ENCODE assay signal across 9 mouse cellular contexts in genomic region chrX:52928883-52929282, GRCm38 (mm10). TPM values are rescaled to one million over a fixed set of nuclear protein-coding genes. Genes with fewer than 3 reads are reported as not detected.
DNase-seq lines count a peak whose midpoint lies in the region; ATAC-seq and TF ChIP-seq lines count a peak whose summit lies in the region.
"Had no signal": no experiment of that assay in that cellular context is flagged by ENCODE, and none has a peak within 500 bp of the region (broad histone marks: within the 10 kb centered on the region; RNA-seq: fewer than 3 reads in every experiment).

No protein-coding gene starts in this region.

- H3K27ac ChIP-seq in kidney, postnatal 0 days, result no peak overlapping the region
- H3K27ac ChIP-seq in MEL (ENCODE audit: control insufficient read depth, low read depth, low read length), result no peak overlapping the region
- H3K27ac ChIP-seq in hindbrain, embryonic 12.5 days, result no peak overlapping the region
- H3K27ac ChIP-seq: embryonic facial prominence, embryonic 15.5 days; liver, embryonic 13.5 days had no signal

- WGBS in kidney, postnatal 0 days, result 37% methylated on average over 1 of the region's 1 CpGs
- 35% methylated on average over 1 of the region's 1 CpGs for WGBS in hindbrain, embryonic 12.5 days

- H3K27me3 ChIP-seq in kidney, postnatal 0 days (ENCODE audit: insufficient read depth, low read length), result no peaks in the 10 kb centered on the region
- H3K27me3 ChIP-seq in MEL (ENCODE audit: control insufficient read depth in 1 of 2, insufficient read depth in 2 of 2, low read length in 2 of 2), result no peaks in the 10 kb centered on the region
- H3K27me3 ChIP-seq in hindbrain, embryonic 12.5 days, result no peaks in the 10 kb centered on the region
- H3K27me3 ChIP-seq: embryonic facial prominence, embryonic 15.5 days; liver, embryonic 13.5 days had no signal

- no peaks in the 10 kb centered on the region for H3K9me3 ChIP-seq in kidney, postnatal 0 days (replicated peaks; ENCODE audit: low read length)
- H3K9me3 ChIP-seq in MEL (replicated peaks; ENCODE audit: insufficient read depth, low read length), result no peaks in the 10 kb centered on the region
- no peaks in the 10 kb centered on the region for H3K9me3 ChIP-seq in hindbrain, embryonic 12.5 days (replicated peaks)
- H3K9me3 ChIP-seq: embryonic facial prominence, embryonic 15.5 days; liver, embryonic 13.5 days had no signal

- no peak overlapping the region for H3K4me3 ChIP-seq in kidney, postnatal 0 days (replicated peaks; ENCODE audit: low read depth, low read length)
- H3K4me3 ChIP-seq in MEL (ENCODE audit: control insufficient read depth in 1 of 2, insufficient read depth in 1 of 2, low read depth in 2 of 2, low read length in 2 of 2), result no peak overlapping the region
- H3K4me3 ChIP-seq in hindbrain, embryonic 12.5 days, result no peak overlapping the region
- H3K4me3 ChIP-seq: embryonic facial prominence, embryonic 15.5 days; liver, embryonic 13.5 days had no signal

- H3K79me2 ChIP-seq in MEL (ENCODE audit: control insufficient read depth, insufficient read depth, low read length, poor library complexity), result no peaks in the 10 kb centered on the region

- no peak overlapping the region for H3K9ac ChIP-seq in kidney, postnatal 0 days (ENCODE audit: low read depth, low read length)
- H3K9ac ChIP-seq in MEL (ENCODE audit: control insufficient read depth, low read depth, low read length, poor library complexity, severe bottlenecking), result no peak overlapping the region
- H3K9ac ChIP-seq in hindbrain, embryonic 12.5 days, result no peak overlapping the region
- H3K9ac ChIP-seq: embryonic facial prominence, embryonic 15.5 days; liver, embryonic 13.5 days had no signal

- TF ChIP-seq EP300 in MEL (IDR thresholded peaks at IDR 0.05; ENCODE audit: low read depth in 1 of 2, low read length in 2 of 2), result no peak

- TF ChIP-seq CTCF in kidney, postnatal 0 days (IDR thresholded peaks at IDR 0.05; ENCODE audit: low read depth), result peak; percentile 63
- TF ChIP-seq CTCF in MEL (IDR thresholded peaks at IDR 0.05 in 2 of 3, conservative IDR thresholded peaks at IDR 0.05 in 1 of 3; ENCODE audit: control insufficient read depth in 1 of 3, insufficient read depth in 1 of 3, low read depth in 2 of 3, low read length in 3 of 3, poor library complexity in 1 of 3, severe bottlenecking in 1 of 3), result peak; percentile 30 to 57 (median 46); a peak in 5 of 6 replicates

- ATAC-seq in kidney, postnatal 0 days (replicated peaks; ENCODE audit: low FRiP score, low read depth), result no peak
- ATAC-seq in hindbrain, embryonic 12.5 days (ENCODE audit: low FRiP score), result no peak

- no peaks in the 10 kb centered on the region for H3K36me3 ChIP-seq in kidney, postnatal 0 days (ENCODE audit: insufficient read depth, low read length)
- H3K36me3 ChIP-seq in MEL (ENCODE audit: control insufficient read depth in 1 of 2, insufficient read depth in 2 of 2, low read length in 2 of 2), result no peaks in the 10 kb centered on the region; a peak in 2 of 4 replicates
- H3K36me3 ChIP-seq in hindbrain, embryonic 12.5 days, result no peaks in the 10 kb centered on the region
- H3K36me3 ChIP-seq: embryonic facial prominence, embryonic 15.5 days; liver, embryonic 13.5 days had no signal

- no peaks in the 10 kb centered on the region for H3K4me1 ChIP-seq in kidney, postnatal 0 days (replicated peaks; ENCODE audit: insufficient read depth, low read length)
- no peaks in the 10 kb centered on the region for H3K4me1 ChIP-seq in MEL (ENCODE audit: control insufficient read depth in 1 of 2, insufficient read depth in 2 of 2, low read length in 2 of 2)
- no peaks in the 10 kb centered on the region for H3K4me1 ChIP-seq in hindbrain, embryonic 12.5 days
- H3K4me1 ChIP-seq: embryonic facial prominence, embryonic 15.5 days; liver, embryonic 13.5 days had no signal

- TF ChIP-seq RAD21 in MEL (IDR thresholded peaks at IDR 0.05; ENCODE audit: low read depth, low read length), result peak; percentile 16

- peak; percentile 10 for DNase-seq in kidney, postnatal 0 days (ENCODE audit: low spot score)
- no peak for DNase-seq in kidney, adult 8-10 months
- DNase-seq in MEL (ENCODE audit: low read depth, low spot score), result peak; percentile 61
- DNase-seq in c-Kit-positive CD71-positive TER-119-positive erythroid progenitor cells, embryonic 14.5 days (ENCODE audit: low spot score), result peak; percentile 51
- DNase-seq in retina, embryonic 14.5 days (ENCODE audit: low spot score), result peak; percentile 34
- no peak for DNase-seq in layer of hippocampus, postnatal 10 days (ENCODE audit: low spot score in 2 of 2)
- DNase-seq: liver, embryonic 13.5 days had no signal

- TF ChIP-seq POLR2A in MEL (IDR thresholded peaks at IDR 0.05; ENCODE audit: control insufficient read depth in 1 of 2, insufficient read depth in 1 of 2, low read depth in 1 of 2, low read length in 2 of 2, poor library complexity in 1 of 2), result no peak

- H3K4me2 ChIP-seq in kidney, postnatal 0 days (ENCODE audit: low read length), result no peak overlapping the region
- no peak overlapping the region for H3K4me2 ChIP-seq in hindbrain, embryonic 12.5 days (replicated peaks)
- H3K4me2 ChIP-seq: embryonic facial prominence, embryonic 15.5 days; liver, embryonic 13.5 days had no signal

TF ChIP-seq in MEL, 35 proteins besides CTCF, POLR2A, EP300 and RAD21:
- no peak for TF ChIP-seq KAT2A (conservative IDR thresholded peaks at IDR 0.05; ENCODE audit: low read depth, low read length)
- no peak for TF ChIP-seq ZMIZ1 (IDR thresholded peaks at IDR 0.05; ENCODE audit: low read depth, low read length)
- no peak for TF ChIP-seq ZC3H11A (IDR thresholded peaks at IDR 0.05; ENCODE audit: low read depth, low read length)
- TF ChIP-seq SIN3A (IDR thresholded peaks at IDR 0.05; ENCODE audit: low read length), result no peak
- TF ChIP-seq TBP (IDR thresholded peaks at IDR 0.05; ENCODE audit: low read depth, low read length), result no peak
- no peak for TF ChIP-seq ETS1 (IDR thresholded peaks at IDR 0.05; ENCODE audit: low read depth, low read length)
- no peak for TF ChIP-seq E2F4 (IDR thresholded peaks at IDR 0.05; ENCODE audit: borderline replicate concordance, low read depth, low read length)
- no peak for TF ChIP-seq HCFC1 (IDR thresholded peaks at IDR 0.05; ENCODE audit: low read depth, low read length)
- no peak for TF ChIP-seq POLR2AphosphoS2 (IDR thresholded peaks at IDR 0.05; ENCODE audit: low read length)
- TF ChIP-seq ZNF384 (IDR thresholded peaks at IDR 0.05; ENCODE audit: low read depth, low read length), result no peak
- no peak for TF ChIP-seq CHD1 (IDR thresholded peaks at IDR 0.05; ENCODE audit: low read depth, low read length)
- TF ChIP-seq MYB (IDR thresholded peaks at IDR 0.05; ENCODE audit: low read depth, low read length), result no peak
- TF ChIP-seq ZKSCAN1 (IDR thresholded peaks at IDR 0.05; ENCODE audit: low read depth, low read length), result no peak
- TF ChIP-seq NELFE (IDR thresholded peaks at IDR 0.05; ENCODE audit: low read depth, low read length), result no peak
- no peak for TF ChIP-seq TAL1 (IDR thresholded peaks at IDR 0.05; ENCODE audit: low read length)
- no peak for TF ChIP-seq SMC3 (IDR thresholded peaks at IDR 0.05; ENCODE audit: low read depth, low read length)
- TF ChIP-seq CHD2 (IDR thresholded peaks at IDR 0.05; ENCODE audit: low read length), result no peak
- TF ChIP-seq RCOR1 (IDR thresholded peaks at IDR 0.05; ENCODE audit: low read depth, low read length), result no peak
- no peak for TF ChIP-seq BHLHE40 (IDR thresholded peaks at IDR 0.05; ENCODE audit: borderline replicate concordance, low read depth, low read length)
- TF ChIP-seq MXI1 (IDR thresholded peaks at IDR 0.05; ENCODE audit: low read depth, low read length), result no peak

RNA-seq across cellular contexts. Expression of gene Phf6, which starts 16.8 kb away (rescaled TPM):
- polyA plus RNA-seq in kidney, postnatal 0 days (2015; fragmentation: Nextera tagmentation; extraction: Ambion mirVana), result 23.4 and 25.0 TPM in 2 replicates
- 16.1 and 18.7 TPM in 2 replicates for total RNA-seq in MEL (2012; rRNA removed)
- 10 to 100 TPM; 15.8 to 44.9 TPM for polyA plus RNA-seq in MEL (2012; ENCODE audit: insufficient read depth in 1 of 2, insufficient read length in 2 of 2, low read depth in 1 of 2, low replicate concordance in 2 of 2, missing spikeins in 1 of 2)
- 10 to 100 TPM; 24.9 to 28.0 TPM for total RNA-seq in layer of hippocampus, postnatal 10 days (2021)
- 97.7 and 103 TPM in 2 replicates for polyA plus RNA-seq in hindbrain, embryonic 12.5 days (2016; fragmentation: Nextera tagmentation; extraction: Ambion mirVana)

RNA-seq across cellular contexts. Expression of gene Hprt, which starts 59.1 kb away (rescaled TPM):
- 196 and 204 TPM in 2 replicates for polyA plus RNA-seq in kidney, postnatal 0 days (2015; fragmentation: Nextera tagmentation; extraction: Ambion mirVana)
- total RNA-seq in MEL (2012; rRNA removed), result 117 and 145 TPM in 2 replicates
- 100 to 1,000 TPM in 1 of 2 experiments, not detected in 1; 113 TPM for polyA plus RNA-seq in MEL (2012; ENCODE audit: insufficient read depth in 1 of 2, insufficient read length in 2 of 2, low read depth in 1 of 2, low replicate concordance in 2 of 2, missing spikeins in 1 of 2)
- total RNA-seq in layer of hippocampus, postnatal 10 days (2021), result 100 to 1,000 TPM; 118 to 122 TPM
- polyA plus RNA-seq in hindbrain, embryonic 12.5 days (2016; fragmentation: Nextera tagmentation; extraction: Ambion mirVana), result 54.8 and 57.3 TPM in 2 replicates

Comparison
In these comparisons a context has a peak if more than half of its experiments do, and no peak if none do; other contexts are left out.
1. DNase-seq: peak in kidney, postnatal 0 days (single experiment), MEL (single experiment), c-Kit-positive CD71-positive TER-119-positive erythroid progenitor cells, embryonic 14.5 days (single experiment) and retina, embryonic 14.5 days (single experiment); none in kidney, adult 8-10 months (0 of 2) and layer of hippocampus, postnatal 10 days (0 of 2).